Mouse (Mus musculus): ENCODE measurements around the gene Epb41l1.

GRCm38 (mm10) chr2:156505533-156505932 lies 84.8 kb downstream of the Epb41l1 start:
- TF ChIP-seq CTCF (IDR thresholded peaks at IDR 0.05): no peak
- TF ChIP-seq EP300 (IDR thresholded peaks at IDR 0.05; ENCODE audit: insufficient read depth, low read depth, low read length): no peak

Measured in heart, adult 2 months (tissue).